Mouse (Mus musculus): Measurements from ENCODE around the gene Cdk5. TPM values are rescaled to one million over a fixed set of nuclear protein-coding genes. Genes with fewer than 3 reads are reported as not detected.
A peak's percentile ranks its signal among the peaks of the same experiment; 100 is the strongest.

Gene Cdk5
- polyA plus RNA-seq, 1 experiment from 2014 or later = 49.0 TPM

- H3K4me3 ChIP-seq = peak overlapping the region; percentile 79; the same call in 1 of the 2 replicates
- H3K4me1 ChIP-seq = peaks cover 57% of the 10 kb centered on the region
- no peaks in the 10 kb centered on the region for H3K9me3 ChIP-seq (replicated peaks)
- H3K27ac ChIP-seq (replicated peaks) = no peak overlapping the region
- DNase-seq (ENCODE audit: low spot score) = no peak
- peaks cover 24% of the 10 kb centered on the region for H3K36me3 ChIP-seq
- H3K27me3 ChIP-seq (ENCODE audit: low read depth, poor library complexity, severe bottlenecking) = peaks cover 25% of the 10 kb centered on the region
- 91% methylated on average over 7 of the region's 7 CpGs for WGBS
Measured at GRCm38 (mm10) chr5:24446630-24447029, 23.3 kb upstream of the Cdk5 start.

GRCm38 (mm10) chr5:24445428-24446080 is 22.2 kb upstream of the Cdk5 start:
- no peaks in the 10 kb centered on the region for H3K9me3 ChIP-seq (replicated peaks)
- H3K4me1 ChIP-seq = peaks cover 49% of the 10 kb centered on the region
- H3K27me3 ChIP-seq (ENCODE audit: low read depth, poor library complexity, severe bottlenecking) = peaks cover 20% of the 10 kb centered on the region
- 58% methylated on average over 20 of the region's 20 CpGs for WGBS
- peak overlapping the region; percentile 97 for H3K27ac ChIP-seq (replicated peaks)
- no peak for DNase-seq (ENCODE audit: low spot score)
- peaks cover 35% of the 10 kb centered on the region for H3K36me3 ChIP-seq
- peak overlapping the region; percentile 96 for H3K4me3 ChIP-seq

- Histone ChIP-seq H3K4me3 (peak within 1 kb of the TSS; percentile 96), H3K27ac (replicated peaks) (peak within 1 kb of the TSS; percentile 97), H3K27me3 (ENCODE audit: low read depth, poor library complexity, severe bottlenecking) (peaks cover 17% of the 10 kb centered on the region), H3K9me3 (replicated peaks) (no peaks in the 10 kb centered on the region), H3K36me3 (peaks cover 41% of the 10 kb centered on the region), H3K4me1 (peaks cover 49% of the 10 kb centered on the region)
- DNase-seq (ENCODE audit: low spot score) = peak; percentile 93
- 0% methylated on average over 60 of the region's 60 CpGs for WGBS
Measured at GRCm38 (mm10) chr5:24444746-24445427, 21.6 kb upstream of the Cdk5 start, which contains the start of gene Fastk. Gene Fastk (minus strand): TSS chr5:24445287.

- H3K4me1 ChIP-seq = peaks cover 49% of the 10 kb centered on the region
- H3K27me3 ChIP-seq (ENCODE audit: low read depth, poor library complexity, severe bottlenecking) = peaks cover 7% of the 10 kb centered on the region
- 89% methylated on average over 12 of the region's 12 CpGs for WGBS
- no peak for DNase-seq (ENCODE audit: low spot score)
- H3K4me3 ChIP-seq = peak overlapping the region; percentile 96
- peaks cover 51% of the 10 kb centered on the region for H3K36me3 ChIP-seq
- H3K9me3 ChIP-seq (replicated peaks) = no peaks in the 10 kb centered on the region
- H3K27ac ChIP-seq (replicated peaks) = peak overlapping the region; percentile 97
Measured at GRCm38 (mm10) chr5:24443927-24444326, 20.6 kb upstream of the Cdk5 start.

GRCm38 (mm10) chr5:24443204-24443603 is 19.9 kb upstream of the Cdk5 start:
- peaks cover 58% of the 10 kb centered on the region for H3K36me3 ChIP-seq
- H3K27ac ChIP-seq (replicated peaks) = no peak overlapping the region
- H3K4me1 ChIP-seq = peaks cover 49% of the 10 kb centered on the region
- 92% methylated on average over 7 of the region's 7 CpGs for WGBS
- 0 out of 2 replicates have a peak, but pooled peaks cover under 1% of the 10 kb centered on the region for H3K27me3 ChIP-seq (ENCODE audit: low read depth, poor library complexity, severe bottlenecking)
- no peaks in the 10 kb centered on the region for H3K9me3 ChIP-seq (replicated peaks)
- no peak for DNase-seq (ENCODE audit: low spot score)
- H3K4me3 ChIP-seq = 0 out of 2 replicates have a peak overlapping the region, but pooled peaks have one; percentile 3

- Histone ChIP-seq H3K4me3 (no peak overlapping the region), H3K9me3 (replicated peaks) (no peaks in the 10 kb centered on the region), H3K27me3 (ENCODE audit: low read depth, poor library complexity, severe bottlenecking) (no peaks in the 10 kb centered on the region), H3K36me3 (peaks cover 66% of the 10 kb centered on the region), H3K4me1 (peaks cover 37% of the 10 kb centered on the region), H3K27ac (replicated peaks) (no peak overlapping the region)
- DNase-seq (ENCODE audit: low spot score) = no peak
- WGBS = 94% methylated on average over 9 of the region's 9 CpGs
Measured at GRCm38 (mm10) chr5:24442029-24442428, 18.7 kb upstream of the Cdk5 start.

- WGBS = 97% methylated on average over 8 of the region's 8 CpGs
- H3K27ac ChIP-seq (replicated peaks) = no peak overlapping the region
- H3K4me1 ChIP-seq = peaks cover 29% of the 10 kb centered on the region
- H3K27me3 ChIP-seq (ENCODE audit: low read depth, poor library complexity, severe bottlenecking) = no peaks in the 10 kb centered on the region
- H3K9me3 ChIP-seq (replicated peaks) = no peaks in the 10 kb centered on the region
- DNase-seq (ENCODE audit: low spot score) = no peak
- peaks cover 75% of the 10 kb centered on the region for H3K36me3 ChIP-seq
- no peak overlapping the region for H3K4me3 ChIP-seq
Measured at GRCm38 (mm10) chr5:24441187-24441586, 17.9 kb upstream of the Cdk5 start.

GRCm38 (mm10) chr5:24433993-24434392 is 10.7 kb upstream of the Cdk5 start:
- Histone ChIP-seq H3K9me3 (replicated peaks) (no peaks in the 10 kb centered on the region), H3K27ac (replicated peaks) (no peak overlapping the region), H3K36me3 (peaks cover 96% of the 10 kb centered on the region), H3K4me3 (no peak overlapping the region), H3K4me1 (peaks cover 5% of the 10 kb centered on the region), H3K27me3 (ENCODE audit: low read depth, poor library complexity, severe bottlenecking) (0 out of 2 replicates have a peak, but pooled peaks cover 3% of the 10 kb centered on the region)
- WGBS = 89% methylated on average over 8 of the region's 8 CpGs
- DNase-seq (ENCODE audit: low spot score) = no peak

- peaks cover 46% of the 10 kb centered on the region for H3K36me3 ChIP-seq
- peak overlapping the region; percentile 76 for H3K4me3 ChIP-seq
Measured at GRCm38 (mm10) chr5:24428596-24428995, 5.3 kb upstream of the Cdk5 start.

GRCm38 (mm10) chr5:24427981-24428402 is 4.7 kb upstream of the Cdk5 start:
- H3K27ac ChIP-seq (replicated peaks) = peak overlapping the region; percentile 65; the same call in 1 of the 2 replicates
- H3K36me3 ChIP-seq = peaks cover 40% of the 10 kb centered on the region
- peak overlapping the region; percentile 76 for H3K4me3 ChIP-seq
- H3K9me3 ChIP-seq (replicated peaks) = no peaks in the 10 kb centered on the region
- WGBS = 4% methylated on average over 15 of the region's 15 CpGs
- peaks cover 59% of the 10 kb centered on the region for H3K4me1 ChIP-seq
- H3K27me3 ChIP-seq (ENCODE audit: low read depth, poor library complexity, severe bottlenecking) = peaks cover 29% of the 10 kb centered on the region
- peak; percentile 42 for DNase-seq (ENCODE audit: low spot score)

More at GRCm38 (mm10) chr5:24428596-24428995, 5.3 kb upstream of the Cdk5 start:
- H3K9me3 ChIP-seq (replicated peaks) = no peaks in the 10 kb centered on the region
- WGBS = 9% methylated on average over 9 of the region's 9 CpGs
- peaks cover 29% of the 10 kb centered on the region for H3K27me3 ChIP-seq (ENCODE audit: low read depth, poor library complexity, severe bottlenecking)
- peak overlapping the region; percentile 65; the same call in 1 of the 2 replicates for H3K27ac ChIP-seq (replicated peaks)
- H3K4me1 ChIP-seq = peaks cover 58% of the 10 kb centered on the region
- no peak for DNase-seq (ENCODE audit: low spot score)

- WGBS = 12% methylated on average over 12 of the region's 12 CpGs
- Histone ChIP-seq H3K27me3 (ENCODE audit: low read depth, poor library complexity, severe bottlenecking) (peaks cover 29% of the 10 kb centered on the region), H3K27ac (replicated peaks) (no peak overlapping the region; the same call in 1 of the 2 replicates), H3K9me3 (replicated peaks) (no peaks in the 10 kb centered on the region), H3K4me3 (peak overlapping the region; percentile 76), H3K36me3 (peaks cover 32% of the 10 kb centered on the region), H3K4me1 (peaks cover 66% of the 10 kb centered on the region)
- no peak for DNase-seq (ENCODE audit: low spot score)
Measured at GRCm38 (mm10) chr5:24427285-24427633, 3.9 kb upstream of the Cdk5 start.

- H3K4me1 ChIP-seq = peaks cover 72% of the 10 kb centered on the region
- no peak for DNase-seq (ENCODE audit: low spot score)
Measured at GRCm38 (mm10) chr5:24426556-24427284, 3.4 kb upstream of the Cdk5 start.

More at GRCm38 (mm10) chr5:24426556-24427284, 3.4 kb upstream of the Cdk5 start:
- 9% methylated on average over 9 of the region's 9 CpGs for WGBS
- Histone ChIP-seq H3K4me3 (peak overlapping the region; percentile 76), H3K27ac (replicated peaks) (peak overlapping the region; percentile 88), H3K9me3 (replicated peaks) (no peaks in the 10 kb centered on the region), H3K27me3 (ENCODE audit: low read depth, poor library complexity, severe bottlenecking) (peaks cover 29% of the 10 kb centered on the region), H3K36me3 (peaks cover 27% of the 10 kb centered on the region)
